Mouse (Mus musculus): ENCODE results near the gene Prss21. TPM values are rescaled to one million over a fixed set of nuclear protein-coding genes. Genes with fewer than 3 reads are reported as not detected.
A peak's percentile ranks its signal among the peaks of the same experiment; 100 is the strongest.
"Not testable (repeated sequence)": the region's sequence is repeated elsewhere in the genome, so short reads cannot be mapped to it uniquely, and the experiment has no call there.

Prss21 gene
- polyA plus RNA-seq, 1 experiment: not detected

- H3K4me3 ChIP-seq (ENCODE audit: insufficient read depth, low read length): no peak overlapping the region
- no peak for TF ChIP-seq POLR2A (IDR thresholded peaks at IDR 0.05; ENCODE audit: borderline replicate concordance, low read depth, low read length)
- TF ChIP-seq CTCF (IDR thresholded peaks at IDR 0.05; ENCODE audit: low read depth, low read length): no peak
- no peaks in the 10 kb centered on the region for H3K4me1 ChIP-seq (ENCODE audit: control insufficient read depth, insufficient read depth, low read length)
- no peak overlapping the region for H3K27ac ChIP-seq (ENCODE audit: insufficient read depth, low read depth, low read length)
Observed at GRCm38 (mm10) chr17:23857193-23857592, 10.7 kb upstream of the Prss21 start.

DNA sequence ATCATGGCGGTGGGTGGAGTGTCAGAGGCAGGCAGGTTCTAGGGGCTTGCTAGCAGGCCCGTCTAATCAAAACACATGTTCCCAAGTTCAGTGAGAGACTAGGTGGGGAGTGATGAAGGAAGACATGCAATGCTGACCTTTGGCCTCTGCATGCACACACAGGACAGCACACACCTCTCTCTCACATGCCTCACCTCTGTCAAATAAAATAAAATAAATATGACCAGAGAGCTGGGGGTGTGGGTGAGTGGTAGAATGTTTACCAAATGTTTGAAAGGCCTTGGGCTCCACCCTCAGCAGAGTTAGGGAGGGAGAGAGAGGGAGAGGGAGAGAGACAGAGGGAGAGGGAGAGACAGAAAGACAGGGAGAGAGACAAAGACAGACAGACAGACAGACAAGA, 9.9 kb upstream of the Prss21 start:
- Histone ChIP-seq H3K27ac (ENCODE audit: insufficient read depth, low read depth, low read length) (no peak overlapping the region), H3K4me3 (ENCODE audit: insufficient read depth, low read length) (no peak overlapping the region), H3K4me1 (ENCODE audit: control insufficient read depth, insufficient read depth, low read length) (no peaks in the 10 kb centered on the region)
- TF ChIP-seq CTCF (IDR thresholded peaks at IDR 0.05; ENCODE audit: low read depth, low read length) (no peak), POLR2A (IDR thresholded peaks at IDR 0.05; ENCODE audit: borderline replicate concordance, low read depth, low read length) (no peak)

DNA sequence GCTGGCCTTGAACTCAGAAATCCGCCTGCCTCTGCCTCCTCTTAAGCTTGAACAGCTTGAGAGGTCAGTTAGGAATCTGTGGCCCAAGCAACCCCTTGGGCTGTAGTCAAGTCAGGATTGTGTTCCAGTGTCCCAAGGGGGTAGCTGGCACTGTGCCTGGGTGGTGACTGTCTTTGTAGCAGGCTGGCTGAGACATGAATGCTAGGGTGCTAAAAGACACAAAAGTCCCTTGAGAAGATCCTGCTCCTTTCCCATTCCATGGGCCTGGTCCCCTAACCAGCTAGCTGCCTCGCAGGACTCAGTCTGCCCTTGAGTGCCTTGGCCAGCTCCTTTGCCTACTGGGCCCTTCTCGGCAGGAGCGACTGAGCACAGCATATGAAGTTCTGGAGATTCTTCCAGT, 4.9 kb upstream of the Prss21 start:
- Histone ChIP-seq H3K4me1 (ENCODE audit: control insufficient read depth, insufficient read depth, low read length) (no peaks in the 10 kb centered on the region), H3K4me3 (ENCODE audit: insufficient read depth, low read length) (no peak overlapping the region), H3K27ac (ENCODE audit: insufficient read depth, low read depth, low read length) (no peak overlapping the region)
- TF ChIP-seq CTCF (IDR thresholded peaks at IDR 0.05; ENCODE audit: low read depth, low read length) (no peak), POLR2A (IDR thresholded peaks at IDR 0.05; ENCODE audit: borderline replicate concordance, low read depth, low read length) (no peak)

DNA sequence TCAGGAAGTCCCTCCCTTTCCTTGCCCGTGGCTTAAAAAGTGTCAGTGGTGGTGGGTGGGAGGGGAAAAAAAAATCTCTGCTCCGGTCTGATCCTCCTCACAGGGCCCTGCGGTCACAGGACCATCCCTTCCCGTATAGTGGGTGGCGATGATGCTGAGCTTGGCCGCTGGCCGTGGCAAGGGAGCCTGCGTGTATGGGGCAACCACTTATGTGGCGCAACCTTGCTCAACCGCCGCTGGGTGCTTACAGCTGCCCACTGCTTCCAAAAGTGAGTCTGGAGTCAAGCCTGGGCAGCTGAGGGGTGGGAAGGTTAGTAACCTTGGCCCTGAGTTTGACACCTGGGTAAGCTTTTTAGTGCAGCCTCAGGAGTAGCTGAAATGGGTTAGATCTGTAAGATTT, 657 bp downstream of the Prss21 start:
- no peaks in the 10 kb centered on the region for H3K4me1 ChIP-seq (ENCODE audit: control insufficient read depth, insufficient read depth, low read length)
- H3K27ac ChIP-seq (ENCODE audit: insufficient read depth, low read depth, low read length): no peak overlapping the region
- no peak for TF ChIP-seq CTCF (IDR thresholded peaks at IDR 0.05; ENCODE audit: low read depth, low read length)
- TF ChIP-seq POLR2A (IDR thresholded peaks at IDR 0.05; ENCODE audit: borderline replicate concordance, low read depth, low read length): no peak
- H3K4me3 ChIP-seq (ENCODE audit: insufficient read depth, low read length): no peak overlapping the region

- Histone ChIP-seq H3K27ac (ENCODE audit: insufficient read depth, low read depth, low read length) (no peak overlapping the region), H3K4me1 (ENCODE audit: control insufficient read depth, insufficient read depth, low read length) (no peaks in the 10 kb centered on the region), H3K4me3 (ENCODE audit: insufficient read depth, low read length) (no peak overlapping the region)
- TF ChIP-seq CTCF (IDR thresholded peaks at IDR 0.05; ENCODE audit: low read depth, low read length) (peak; percentile 69), POLR2A (IDR thresholded peaks at IDR 0.05; ENCODE audit: borderline replicate concordance, low read depth, low read length) (no peak)
Observed at GRCm38 (mm10) chr17:23873884-23874856, 6.3 kb downstream of the Prss21 start.

GRCm38 (mm10) chr17:23876741-23877140, 8.9 kb downstream of the Prss21 start:
- Histone ChIP-seq H3K4me1 (ENCODE audit: control insufficient read depth, insufficient read depth, low read length) (no peaks in the 10 kb centered on the region), H3K4me3 (ENCODE audit: insufficient read depth, low read length) (no peak overlapping the region), H3K27ac (ENCODE audit: insufficient read depth, low read depth, low read length) (no peak overlapping the region)
- TF ChIP-seq POLR2A (IDR thresholded peaks at IDR 0.05; ENCODE audit: borderline replicate concordance, low read depth, low read length): no peak
- TF ChIP-seq CTCF (IDR thresholded peaks at IDR 0.05; ENCODE audit: low read depth, low read length): no peak

GRCm38 (mm10) chr17:23877166-23877565, 9.3 kb downstream of the Prss21 start:
- Histone ChIP-seq H3K4me1 (ENCODE audit: control insufficient read depth, insufficient read depth, low read length) (no peaks in the 10 kb centered on the region), H3K27ac (ENCODE audit: insufficient read depth, low read depth, low read length) (no peak overlapping the region), H3K4me3 (ENCODE audit: insufficient read depth, low read length) (no peak overlapping the region)
- no peak for TF ChIP-seq CTCF (IDR thresholded peaks at IDR 0.05; ENCODE audit: low read depth, low read length)
- no peak for TF ChIP-seq POLR2A (IDR thresholded peaks at IDR 0.05; ENCODE audit: borderline replicate concordance, low read depth, low read length)

GRCm38 (mm10) chr17:23880576-23880975, 12.7 kb downstream of the Prss21 start, which contains the start of the genes Dcpp1 and Dcpp2:
TSS of gene Dcpp1 (plus strand) at chr17:23880876.
TSS of gene Dcpp2 (plus strand) at chr17:23880880.
- H3K4me3 ChIP-seq (ENCODE audit: insufficient read depth, low read length); H3K4me1 ChIP-seq (ENCODE audit: control insufficient read depth, insufficient read depth, low read length); H3K27ac ChIP-seq (ENCODE audit: insufficient read depth, low read depth, low read length): not testable (repeated sequence)

DNA sequence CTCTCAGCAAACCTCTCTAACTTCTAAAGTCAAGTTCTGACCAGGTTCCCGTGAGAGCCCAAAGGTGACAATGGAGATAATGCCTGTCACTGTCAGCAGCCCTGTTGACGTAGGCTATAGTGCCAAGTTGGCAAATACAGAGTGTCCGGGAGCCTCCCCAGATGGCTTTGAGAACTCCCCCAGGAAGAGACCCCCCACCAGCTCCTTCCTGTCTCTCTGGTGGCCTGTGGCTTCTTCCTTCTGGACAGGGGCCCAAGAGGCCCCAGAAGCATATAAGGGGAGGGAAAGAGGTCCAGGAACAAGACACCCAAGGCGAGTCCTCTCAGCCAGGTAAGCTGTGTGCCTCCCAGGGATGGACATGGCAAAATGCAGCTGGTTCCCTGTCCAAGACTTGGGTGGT, 49.3 kb downstream of the Prss21 start, which contains the start of gene Dcpp3:
Gene Dcpp3 (plus strand): TSS at position 301 of the 400 bp plus-strand sequence.
- not testable (repeated sequence) for H3K27ac ChIP-seq (ENCODE audit: insufficient read depth, low read depth, low read length); H3K4me3 ChIP-seq (ENCODE audit: insufficient read depth, low read length)

More for the DNA sequence above, 49.3 kb downstream of the Prss21 start, which contains the start of gene Dcpp3:
- not testable (repeated sequence) for H3K4me1 ChIP-seq (ENCODE audit: control insufficient read depth, insufficient read depth, low read length)

Other genes starting within 250 kb of the Prss21 start
- 0.38 and 0.41 TPM in 2 replicates for gene Mmp25, start 222.8 kb upstream of the Prss21 start, polyA plus RNA-seq (2012; ENCODE audit: insufficient read depth, insufficient read length, missing spikeins)
- not detected in 2 replicates for gene Bicdl2, start 207.6 kb upstream of the Prss21 start, polyA plus RNA-seq (2012; ENCODE audit: insufficient read depth, insufficient read length, missing spikeins)
- 101 and 118 TPM in 2 replicates for gene Hcfc1r1, start 194.5 kb upstream of the Prss21 start, polyA plus RNA-seq (2012; ENCODE audit: insufficient read depth, insufficient read length, missing spikeins)
- gene Thoc6, start 194.2 kb upstream of the Prss21 start, polyA plus RNA-seq (2012; ENCODE audit: insufficient read depth, insufficient read length, missing spikeins): 20.9 and 23.4 TPM in 2 replicates
- 4.9 and 5.6 TPM in 2 replicates for gene Tnfrsf12a, start 190.6 kb upstream of the Prss21 start, polyA plus RNA-seq (2012; ENCODE audit: insufficient read depth, insufficient read length, missing spikeins)
- not detected in 2 replicates for gene Cldn6, start 188.8 kb upstream of the Prss21 start, polyA plus RNA-seq (2012; ENCODE audit: insufficient read depth, insufficient read length, missing spikeins)
- gene Cldn9, start 184.0 kb upstream of the Prss21 start, polyA plus RNA-seq (2012; ENCODE audit: insufficient read depth, insufficient read length, missing spikeins): not detected in 2 replicates
- gene 1520401A03Rik, start 145.3 kb upstream of the Prss21 start, polyA plus RNA-seq (2012; ENCODE audit: insufficient read depth, insufficient read length, missing spikeins): not detected in 2 replicates
- gene Pkmyt1, start 141.7 kb upstream of the Prss21 start, polyA plus RNA-seq (2012; ENCODE audit: insufficient read depth, insufficient read length, missing spikeins): 17.3 and 20.1 TPM in 2 replicates
- gene Paqr4, start 127.2 kb upstream of the Prss21 start, polyA plus RNA-seq (2012; ENCODE audit: insufficient read depth, insufficient read length, missing spikeins): 13.9 TPM in 2 replicates
- not detected in 2 replicates for gene Kremen2, start 122.2 kb upstream of the Prss21 start, polyA plus RNA-seq (2012; ENCODE audit: insufficient read depth, insufficient read length, missing spikeins)
- 20.4 and 21.3 TPM in 2 replicates for gene Flywch1, start 96.5 kb upstream of the Prss21 start, polyA plus RNA-seq (2012; ENCODE audit: insufficient read depth, insufficient read length, missing spikeins)
- 1.6 and 1.8 TPM in 2 replicates for gene Flywch2, start 82.0 kb upstream of the Prss21 start, polyA plus RNA-seq (2012; ENCODE audit: insufficient read depth, insufficient read length, missing spikeins)
- gene Srrm2, start 77.5 kb upstream of the Prss21 start, polyA plus RNA-seq (2012; ENCODE audit: insufficient read depth, insufficient read length, missing spikeins): 502 and 543 TPM in 2 replicates
- 240 and 243 TPM in 2 replicates for gene Elob, start 38.9 kb upstream of the Prss21 start, polyA plus RNA-seq (2012; ENCODE audit: insufficient read depth, insufficient read length, missing spikeins)
- gene Prss33, start 32.0 kb upstream of the Prss21 start, polyA plus RNA-seq (2012; ENCODE audit: insufficient read depth, insufficient read length, missing spikeins): not detected in 2 replicates
- not detected in 2 replicates for gene Prss32, start 24.2 kb upstream of the Prss21 start, polyA plus RNA-seq (2012; ENCODE audit: insufficient read depth, insufficient read length, missing spikeins)
- gene Prss41, start 23.9 kb upstream of the Prss21 start, polyA plus RNA-seq (2012; ENCODE audit: insufficient read depth, insufficient read length, missing spikeins): not detected in 2 replicates
- not detected in 2 replicates for gene Dcpp1, start 12.8 kb downstream of the Prss21 start, polyA plus RNA-seq (2012; ENCODE audit: insufficient read depth, insufficient read length, missing spikeins)
- not detected in 2 replicates for gene Dcpp2, start 12.8 kb downstream of the Prss21 start, polyA plus RNA-seq (2012; ENCODE audit: insufficient read depth, insufficient read length, missing spikeins)
- not detected in 2 replicates for gene Dcpp3, start 49.4 kb downstream of the Prss21 start, polyA plus RNA-seq (2012; ENCODE audit: insufficient read depth, insufficient read length, missing spikeins)
- gene Sbp, start 73.6 kb downstream of the Prss21 start, polyA plus RNA-seq (2012; ENCODE audit: insufficient read depth, insufficient read length, missing spikeins): not detected in 2 replicates
- not detected in 2 replicates for gene Sbpl, start 87.2 kb downstream of the Prss21 start, polyA plus RNA-seq (2012; ENCODE audit: insufficient read depth, insufficient read length, missing spikeins)
- gene Prss30, start 112.5 kb downstream of the Prss21 start, polyA plus RNA-seq (2012; ENCODE audit: insufficient read depth, insufficient read length, missing spikeins): 0.44 and 1.7 TPM in 2 replicates
- not detected in 2 replicates for gene Prss22, start 130.0 kb downstream of the Prss21 start, polyA plus RNA-seq (2012; ENCODE audit: insufficient read depth, insufficient read length, missing spikeins)
- not detected in 2 replicates for gene Prss27, start 170.1 kb downstream of the Prss21 start, polyA plus RNA-seq (2012; ENCODE audit: insufficient read depth, insufficient read length, missing spikeins)
- gene Kctd5, start 205.4 kb downstream of the Prss21 start, polyA plus RNA-seq (2012; ENCODE audit: insufficient read depth, insufficient read length, missing spikeins): 13.1 and 15.9 TPM in 2 replicates